Mouse (Mus musculus) CH12.LX (cell line): ENCODE measurements around the gene Scube3.

ENCODE experiments used
- CTCF ChIP-seq, 2 experiments: IDR thresholded peaks in 1 of 2; conservative IDR thresholded peaks in 1 of 2; 2 replicates each; pipeline ENCODE4 v1.5.1; 2011 to 2012; ENCODE audit warnings: low read depth in 2 of 2, low read length in 2 of 2, improper control_type of control experiment in 1 of 2, inconsistent platforms in 1 of 2, mild to moderate bottlenecking in 1 of 2, moderate library complexity in 1 of 2
- EP300 ChIP-seq: IDR thresholded peaks from 2 replicates; pipeline ENCODE4 v1.6.1; 2011; ENCODE audit warnings: low read length, improper control_type of control experiment
- KAT2A ChIP-seq: IDR thresholded peaks from 2 replicates; pipeline ENCODE4 v1.6.1; 2012; ENCODE audit warnings: low read length, improper control_type of control experiment, inconsistent platforms; ENCODE audit not compliant: insufficient replicate concordance
- MAFK ChIP-seq: IDR thresholded peaks from 2 replicates; pipeline ENCODE4 v1.6.1; 2011; ENCODE audit warnings: low read length, improper control_type of control experiment; ENCODE audit not compliant: insufficient replicate concordance
- NELFE ChIP-seq: IDR thresholded peaks from 2 replicates; pipeline ENCODE4 v1.6.1; 2011; ENCODE audit warnings: low read depth, low read length, improper control_type of control experiment
- RAD21 ChIP-seq: IDR thresholded peaks from 2 replicates; pipeline ENCODE4 v1.6.1; 2011; ENCODE audit warnings: low read depth, mild to moderate bottlenecking, low read length, improper control_type of control experiment, moderate library complexity
- SIN3A ChIP-seq: IDR thresholded peaks from 2 replicates; pipeline ENCODE4 v1.6.1; 2012; ENCODE audit warnings: low read length, improper control_type of control experiment, inconsistent platforms
- USF1 ChIP-seq: IDR thresholded peaks from 2 replicates; pipeline ENCODE4 v1.6.1; 2014; ENCODE audit warnings: low read depth, mild to moderate bottlenecking, inconsistent platforms, low read length, improper control_type of control experiment

DNA sequence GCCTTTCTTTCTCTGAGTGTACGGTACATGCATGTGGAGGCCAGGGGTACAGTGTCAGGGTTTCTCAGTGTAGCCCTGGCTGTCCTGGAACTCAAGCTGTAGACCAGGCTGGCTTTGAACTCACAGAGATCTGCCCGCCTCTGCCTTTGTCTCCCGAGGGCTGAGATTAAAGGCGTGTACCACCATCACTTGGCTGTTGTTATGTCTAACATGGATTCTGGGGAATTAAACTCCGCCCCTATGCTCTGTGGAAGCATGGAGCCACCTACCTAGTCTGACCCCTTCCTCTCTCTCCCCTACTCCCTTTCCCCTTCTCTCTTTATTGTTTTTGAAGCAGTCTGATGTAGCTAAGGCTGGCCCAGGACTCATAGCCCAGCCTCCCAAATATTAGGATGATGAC is 12.1 kb upstream of the Scube3 start:
- no peak for TF ChIP-seq CTCF (conservative IDR thresholded peaks at IDR 0.05 in 1 of 2, IDR thresholded peaks at IDR 0.05 in 1 of 2; ENCODE audit: low read depth in 2 of 2, low read length in 2 of 2)
- no peak for TF ChIP-seq MAFK
- no peak for TF ChIP-seq RAD21
- TF ChIP-seq NELFE: no peak
- no peak for TF ChIP-seq KAT2A
- TF ChIP-seq SIN3A: no peak
- TF ChIP-seq EP300: no peak
- no peak for TF ChIP-seq USF1
